Mouse (Mus musculus) c-Kit-positive CD71-positive TER-119-negative erythroid progenitor cells, embryonic 14.5 days (primary cell): ENCODE measurements around the gene Sugp2.

ENCODE experiments used
- DNase-seq: peaks from one replicate; pipeline ENCODE4 v3.0.0-alpha.2; 2013; ENCODE audit warnings: low read depth

Sugp2 gene

DNA sequence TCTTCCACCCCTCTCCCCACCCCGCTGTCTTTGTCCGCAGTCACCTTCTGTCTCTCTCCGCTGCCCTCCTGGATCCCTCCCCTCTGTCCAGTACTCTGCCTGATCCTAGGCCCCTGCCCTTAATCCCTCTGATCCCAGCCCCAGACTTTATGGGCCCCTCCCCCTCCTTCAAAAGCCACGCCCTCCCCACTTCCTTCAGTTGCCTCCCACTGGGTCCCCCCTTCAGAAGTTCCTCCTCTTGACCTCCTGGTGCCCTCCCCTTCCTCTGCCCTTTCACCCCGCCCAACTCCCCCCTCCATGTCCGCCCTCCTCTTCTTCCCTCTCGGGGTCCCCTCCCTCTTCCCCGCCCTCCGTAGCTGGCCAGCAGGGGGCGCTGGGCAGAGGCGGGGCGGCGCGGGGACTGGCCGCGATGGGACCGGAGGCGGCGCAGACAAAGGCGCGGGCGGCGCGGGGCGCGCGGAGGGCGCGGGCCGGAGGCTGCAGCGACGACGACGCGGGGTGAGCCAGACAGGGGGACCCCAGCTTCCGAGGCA lies 48.6 kb downstream of the Sugp2 start, which contains the start of gene Homer3:
Gene Homer3 (plus strand): TSS at position 225 of the 533 bp plus-strand sequence.
- DNase-seq: peak; percentile 53

- DNase-seq: no peak
Observed at GRCm38 (mm10) chr8:70283136-70284077, 49.4 kb downstream of the Sugp2 start.

DNA sequence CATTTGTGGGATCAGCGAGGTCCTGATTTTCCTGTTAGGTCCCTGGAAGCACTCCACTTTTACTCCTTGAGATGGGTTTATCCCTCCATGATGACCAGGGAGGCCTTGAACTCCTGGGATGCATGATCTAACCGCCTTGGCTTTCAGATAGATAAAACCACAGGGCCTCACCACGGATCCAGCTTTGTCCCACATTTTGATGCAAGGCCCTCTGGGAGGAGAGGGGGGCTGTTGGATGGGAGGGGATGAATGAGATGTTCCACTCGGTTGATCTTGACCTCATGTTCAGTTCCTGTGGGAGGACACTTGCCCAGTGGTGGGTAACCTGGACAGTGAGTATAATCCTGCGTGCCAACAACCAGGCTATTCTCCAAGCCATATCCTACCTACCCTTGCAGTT lies 50.4 kb downstream of the Sugp2 start:
- DNase-seq: no peak

DNA sequence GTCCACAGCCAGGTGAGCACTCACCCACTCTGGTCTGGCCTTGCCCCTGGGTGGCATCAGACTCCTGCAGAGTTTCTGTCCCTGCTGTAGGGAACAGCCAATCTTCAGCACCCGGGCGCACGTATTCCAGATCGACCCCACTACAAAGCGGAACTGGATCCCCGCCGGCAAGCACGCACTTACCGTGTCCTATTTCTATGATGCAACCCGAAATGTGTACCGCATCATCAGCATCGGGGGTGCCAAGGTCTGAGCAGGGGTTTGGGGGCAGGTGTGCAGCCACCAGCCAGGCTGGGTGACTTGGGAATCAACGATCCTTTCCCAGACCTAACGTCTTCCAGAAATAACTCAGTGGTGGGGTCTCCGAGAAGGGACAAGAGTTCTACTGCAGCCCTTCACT lies 51.3 kb downstream of the Sugp2 start:
- no peak for DNase-seq

GRCm38 (mm10) chr8:70286737-70287136 lies 52.7 kb downstream of the Sugp2 start:
- DNase-seq: no peak

GRCm38 (mm10) chr8:70293988-70294405 lies 60.0 kb downstream of the Sugp2 start:
- DNase-seq: no peak

DNA sequence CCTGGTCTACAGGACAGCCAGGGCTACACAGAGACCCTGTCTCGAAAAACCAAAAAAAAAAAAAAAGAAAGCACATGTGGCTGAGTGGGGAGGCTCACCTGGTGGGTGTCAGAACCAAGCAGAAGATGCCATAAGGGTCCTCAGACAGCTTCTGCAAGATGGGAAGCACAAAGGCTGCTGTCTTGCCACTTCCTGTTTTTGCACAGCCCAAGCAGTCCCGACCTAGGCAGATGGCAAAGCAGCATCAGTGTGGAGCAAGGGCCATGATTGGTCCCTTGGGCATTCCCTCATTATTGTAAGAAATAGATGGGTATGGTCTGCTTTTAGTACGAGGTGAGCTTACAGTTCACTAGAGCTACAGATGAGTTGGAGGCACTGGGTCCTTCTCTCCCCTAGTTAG lies 66.9 kb downstream of the Sugp2 start:
- no peak for DNase-seq

DNA sequence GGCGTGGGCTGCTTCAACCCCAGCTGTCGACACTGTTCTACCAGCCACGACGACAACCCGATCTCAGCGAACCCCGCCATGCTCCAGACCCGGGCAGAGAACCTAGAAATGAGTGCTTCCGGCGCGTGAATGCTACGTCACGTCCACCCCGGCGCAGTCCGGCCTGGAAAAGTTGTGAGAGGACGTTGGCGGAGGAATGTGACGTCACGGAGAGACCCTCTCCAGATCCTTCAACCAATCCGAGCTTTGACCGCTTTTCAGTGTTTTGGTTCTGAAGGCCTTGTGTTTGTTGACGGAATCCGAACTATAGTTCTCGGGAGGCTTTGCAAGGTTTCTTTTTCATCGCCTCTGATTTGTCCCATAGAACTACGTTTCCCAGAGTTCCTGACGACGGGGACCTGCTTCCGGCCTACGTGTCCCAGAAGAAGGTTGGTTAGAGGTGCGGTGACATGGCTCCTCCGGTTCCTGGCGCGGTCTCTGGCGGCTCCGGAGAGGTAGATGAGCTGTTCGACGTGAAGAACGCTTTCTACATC lies 68.4 kb downstream of the Sugp2 start, which contains the start of the genes Ddx49 and Cope:
Gene Ddx49 (minus strand): TSS at position 132 of the 533 bp plus-strand sequence.
Gene Cope (plus strand): TSS at position 161 of the 533 bp plus-strand sequence.
- DNase-seq: peak; percentile 88

DNA sequence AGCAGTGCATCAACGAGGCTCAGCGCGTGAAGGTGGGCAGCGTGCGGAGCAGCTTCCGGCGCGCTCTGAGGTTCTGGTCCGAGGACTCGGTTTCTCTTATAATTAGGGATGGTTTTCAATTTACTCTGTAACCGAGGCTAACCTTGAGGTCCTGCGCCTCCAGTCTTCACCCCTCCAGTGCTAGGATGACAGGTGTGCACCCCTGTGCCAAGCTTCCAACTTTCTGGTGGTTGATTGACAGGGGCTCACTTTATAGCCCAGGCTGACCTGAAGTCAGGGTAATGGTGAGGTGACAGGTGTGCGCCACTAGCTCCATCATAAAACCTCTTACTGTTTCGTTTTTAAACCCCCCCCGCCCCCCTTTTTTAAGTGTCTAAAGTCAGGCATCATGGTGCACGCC lies 68.9 kb downstream of the Sugp2 start:
- DNase-seq: no peak

- DNase-seq: no peak
Observed at GRCm38 (mm10) chr8:70309311-70309710, 75.3 kb downstream of the Sugp2 start.

DNA sequence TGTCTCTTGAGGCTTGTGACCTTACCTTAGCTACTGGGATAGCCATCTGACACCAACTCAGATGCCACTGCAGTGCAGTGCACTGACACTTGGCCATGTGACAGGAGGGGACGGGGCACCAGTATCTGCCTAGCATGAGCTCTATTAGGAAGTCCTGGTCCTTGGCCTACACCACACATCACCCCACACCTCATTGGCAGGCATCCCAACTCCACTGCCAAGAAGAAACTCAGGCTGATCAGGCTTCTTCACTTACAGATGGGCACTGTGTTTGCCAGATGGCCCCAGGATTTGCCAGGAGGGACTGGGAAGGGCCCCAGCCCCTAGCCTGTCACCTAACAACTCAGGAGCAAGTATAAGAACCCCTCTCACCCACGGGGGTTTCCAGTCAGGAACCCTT lies 79.4 kb downstream of the Sugp2 start:
- no peak for DNase-seq

- DNase-seq: no peak
Observed at GRCm38 (mm10) chr8:70315624-70316510, 81.8 kb downstream of the Sugp2 start, which contains the start of gene Cers1. Gene Cers1, plus strand, starts transcription at chr8:70315775.

DNA sequence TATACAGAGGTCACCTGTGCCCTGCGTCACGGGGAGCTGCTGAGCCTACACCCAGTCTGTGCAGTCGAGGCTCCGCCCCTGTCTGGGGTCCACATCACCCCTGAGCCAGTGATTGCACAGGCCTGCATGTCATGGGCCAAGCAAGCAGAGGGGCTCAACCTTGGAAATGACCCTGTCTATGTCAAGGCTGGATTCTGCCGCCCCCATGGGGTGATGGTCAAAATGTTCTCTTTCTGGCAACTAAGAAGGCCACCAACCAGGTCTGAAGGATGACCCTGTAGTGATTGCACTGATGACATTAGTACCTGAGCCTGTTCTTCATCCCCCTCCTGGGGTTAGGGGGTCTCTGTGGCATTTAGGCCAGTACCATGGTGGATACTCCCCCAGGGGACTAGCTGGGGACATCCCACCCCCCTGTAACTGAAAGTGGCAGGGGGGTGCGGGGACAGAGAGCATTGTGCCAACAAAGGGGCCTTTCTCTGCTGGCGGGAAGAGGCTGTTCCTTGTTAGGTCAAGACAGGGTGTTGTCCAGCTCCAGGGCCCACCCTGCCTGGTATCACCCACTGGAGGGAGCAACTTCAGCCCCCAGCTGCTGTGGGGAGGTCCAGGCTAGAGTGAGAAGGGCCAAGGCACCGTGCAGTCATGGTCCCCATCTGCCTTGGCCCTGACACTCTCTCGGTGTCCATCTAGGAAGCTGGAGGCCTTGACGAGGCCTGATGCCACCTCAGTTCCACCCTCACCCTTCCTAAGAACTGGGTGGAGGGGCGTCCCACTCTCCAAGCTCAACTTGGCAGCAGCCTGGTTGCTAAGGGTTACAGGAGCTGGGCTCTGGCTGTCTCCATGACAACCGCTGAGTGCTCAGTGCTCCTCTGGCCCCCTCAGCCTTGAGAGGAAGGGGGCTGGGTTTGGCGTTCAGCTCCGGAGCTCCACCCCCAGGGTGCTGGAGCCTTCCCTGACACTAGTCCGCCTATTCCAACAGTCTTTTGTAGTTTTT lies 82.8 kb downstream of the Sugp2 start:
- no peak for DNase-seq

- DNase-seq: no peak
Observed at GRCm38 (mm10) chr8:70317872-70318271, 83.8 kb downstream of the Sugp2 start.

GRCm38 (mm10) chr8:70323716-70324115 lies 89.7 kb downstream of the Sugp2 start:
- DNase-seq: no peak

DNA sequence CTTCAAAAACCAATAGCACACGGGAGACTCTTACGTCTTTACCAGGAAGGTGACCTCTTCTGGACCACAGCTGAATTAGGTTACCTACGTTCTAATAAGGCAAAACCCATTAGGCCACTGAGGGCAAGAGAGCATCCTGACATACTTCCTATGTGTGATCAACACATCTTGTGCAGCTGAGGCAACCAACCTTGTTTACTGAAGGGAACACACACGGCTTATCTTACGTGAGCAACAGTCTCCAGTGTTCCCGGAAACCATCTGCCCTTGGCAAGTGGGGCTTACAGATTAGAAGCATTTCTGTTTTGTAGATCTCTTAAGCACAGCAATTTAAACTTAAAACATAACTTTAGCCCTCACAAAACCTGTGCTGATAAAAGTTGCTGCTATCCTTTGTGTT lies 93.5 kb downstream of the Sugp2 start:
- peak; percentile 61 for DNase-seq

- DNase-seq: no peak
Observed at GRCm38 (mm10) chr8:70329124-70329834, 95.3 kb downstream of the Sugp2 start, which contains the start of gene Gdf1. Gene Gdf1, plus strand, starts transcription at chr8:70329817.
